Mouse (Mus musculus): ENCODE results near the gene Gm49384.

- TF ChIP-seq EP300 (optimal IDR thresholded peaks at IDR 0.05) (no peak), CTCF (IDR thresholded peaks at IDR 0.05; ENCODE audit: low read depth) (no peak)
Measured at GRCm38 (mm10) chr12:69192637-69193036, 11.4 kb downstream of the Gm49384 start.

Measured in stomach, postnatal 0 days (tissue).